Mouse (Mus musculus) Patski (cell line): ENCODE results near the gene Tepsin. TPM values are rescaled to one million over a fixed set of nuclear protein-coding genes. Genes with fewer than 3 reads are reported as not detected.
A peak's percentile ranks its signal among the peaks of the same experiment; 100 is the strongest.

Experiments
- ATAC-seq: fragments of 100-300 bp; one replicate; pipeline ENCODE4 v1.8.0; 2021
- CTCF ChIA-PET: fragments of 350-600 bp; sonication (Branson Sonifier 250); formaldehyde crosslinking; loops from one replicate; lab custom pipeline; 2022; ENCODE audit warnings: inconsistent platforms; lab: Charles Lee
- POLR2A ChIA-PET: fragments of 350-600 bp; sonication (Branson Sonifier 250); formaldehyde crosslinking; loops from one replicate; lab custom pipeline; 2022; ENCODE audit warnings: antibody characterized with exemption, inconsistent platforms; lab: Charles Lee
- DNase-seq: peaks from one replicate; pipeline ENCODE4 v3.0.0-alpha.2; 2011; ENCODE audit warnings: low read depth, low spot score
- H3K27me3 ChIP-seq: fragments of 371-371 bp; one replicate; pipeline ENCODE4 v1.5.1; 2021
- CTCF ChIP-seq: fragments of 100-300 bp; IDR thresholded peaks from one replicate; pipeline ENCODE4 v1.5.1; 2021
- in situ Hi-C: fragments of 300-500 bp; cut with MboI; formaldehyde crosslinking; loops from 3 replicates; pipeline ENCODE4 v1.11.1; 2018; ENCODE audit warnings: low pct_unique_long_range_greater_than_20kb, mixed read lengths
- polyA plus RNA-seq: library from polyadenylated mRNA; unstranded; gene quantifications from one replicate; pipeline ENCODE4 v1.2.3, GENCODE M21; 2021

Tepsin gene
- polyA plus RNA-seq, 1 experiment from 2014 or later = 19.7 TPM

- no peak for TF ChIP-seq CTCF
- in situ Hi-C loops = no loop called here
- ChIA-PET CTCF (no interaction called here), POLR2A (interaction anchor here (0.6 kb wide), 1 partner anchor 40 kb away, joined by 5 read pairs; no protein-coding TSS in a partner anchor)
- DNase-seq = no peak
- H3K27me3 ChIP-seq = no peaks in the 10 kb centered on the region
- no peak for ATAC-seq
Measured at GRCm38 (mm10) chr11:120092817-120093591, 5.5 kb downstream of the Tepsin start.

GRCm38 (mm10) chr11:120090661-120091060 lies 7.9 kb downstream of the Tepsin start:
- ChIA-PET CTCF (no interaction called here), POLR2A (no interaction called here)
- no peak for ATAC-seq
- H3K27me3 ChIP-seq = no peaks in the 10 kb centered on the region
- in situ Hi-C loops = no loop called here
- no peak for DNase-seq
- TF ChIP-seq CTCF = no peak

- H3K27me3 ChIP-seq = no peaks in the 10 kb centered on the region
- ATAC-seq = peak; percentile 97
- DNase-seq = peak; percentile 71
- TF ChIP-seq CTCF = no peak
- ChIA-PET POLR2A (no interaction called here), CTCF (interaction anchor here (1.1 to 1.4 kb wide), 2 partner anchors 9 to 79 kb away, joined by 3 to 4 read pairs; no protein-coding TSS in a partner anchor)
- in situ Hi-C loops = no loop called here
Measured at GRCm38 (mm10) chr11:120086702-120087152, 11.8 kb downstream of the Tepsin start, which contains the start of gene Cep131. Gene Cep131, minus strand, starts transcription at chr11:120086827.

- peak; percentile 11 for ATAC-seq
- no peak for TF ChIP-seq CTCF
- no peaks in the 10 kb centered on the region for H3K27me3 ChIP-seq
- ChIA-PET CTCF (interaction anchor here (1.1 to 1.4 kb wide), 2 partner anchors 10 to 79 kb away, joined by 3 to 4 read pairs; no protein-coding TSS in a partner anchor), POLR2A (interaction anchor here (0.8 to 1.4 kb wide), 2 partner anchors 10 to 12 kb away, joined by 3 to 6 read pairs; no protein-coding TSS in a partner anchor)
- in situ Hi-C loops = no loop called here
- DNase-seq = no peak
Measured at GRCm38 (mm10) chr11:120085891-120086627, 12.5 kb downstream of the Tepsin start.

- ATAC-seq = no peak
- no peaks in the 10 kb centered on the region for H3K27me3 ChIP-seq
- TF ChIP-seq CTCF = no peak
- POLR2A ChIA-PET = no interaction called here
- CTCF ChIA-PET = interaction anchor here (0.7 kb wide), 1 partner anchor 21 kb away, joined by 3 read pairs; no protein-coding TSS in a partner anchor
- in situ Hi-C loops = no loop called here
- DNase-seq = no peak
Measured at GRCm38 (mm10) chr11:120080282-120080681, 18.2 kb downstream of the Tepsin start.

GRCm38 (mm10) chr11:120076191-120076590 lies 22.3 kb downstream of the Tepsin start:
- TF ChIP-seq CTCF = no peak
- DNase-seq (no peak), ATAC-seq (no peak)
- H3K27me3 ChIP-seq = no peaks in the 10 kb centered on the region
- ChIA-PET POLR2A (interaction anchor here (2.2 kb wide), 1 partner anchor 9 kb away, joined by 6 read pairs; no protein-coding TSS in a partner anchor), CTCF (no interaction called here)
- in situ Hi-C loops = no loop called here

- in situ Hi-C loops = no loop called here
- ChIA-PET POLR2A (no interaction called here), CTCF (interaction anchor here (1.6 kb wide), 1 partner anchor 51 kb away, joined by 3 read pairs; no protein-coding TSS in a partner anchor)
- no peak for ATAC-seq
- TF ChIP-seq CTCF = no peak
- no peak for DNase-seq
- H3K27me3 ChIP-seq = no peaks in the 10 kb centered on the region
Measured at GRCm38 (mm10) chr11:120072986-120073647, 25.4 kb downstream of the Tepsin start.

GRCm38 (mm10) chr11:120071731-120072320 lies 26.7 kb downstream of the Tepsin start:
- ChIA-PET POLR2A (no interaction called here), CTCF (interaction anchor here (1.6 kb wide), 1 partner anchor 49 kb away, joined by 3 read pairs; no protein-coding TSS in a partner anchor)
- in situ Hi-C loops = no loop called here
- no peak for ATAC-seq
- no peaks in the 10 kb centered on the region for H3K27me3 ChIP-seq
- no peak for TF ChIP-seq CTCF
- DNase-seq = no peak

GRCm38 (mm10) chr11:120071065-120071464 lies 27.5 kb downstream of the Tepsin start:
- in situ Hi-C loops = no loop called here
- no peaks in the 10 kb centered on the region for H3K27me3 ChIP-seq
- DNase-seq = no peak
- ChIA-PET POLR2A (no interaction called here), CTCF (no interaction called here)
- ATAC-seq = no peak
- TF ChIP-seq CTCF = no peak
